Mouse (Mus musculus) olfactory bulb, adult 2 months (tissue): ENCODE measurements around the gene Fat3.

Experiments
- CTCF ChIP-seq: fragments of 200-500 bp; IDR thresholded peaks from 2 replicates; pipeline ENCODE4 v1.5.1; 2012; ENCODE audit warnings: low read depth, mild to moderate bottlenecking, low read length, moderate library complexity; ENCODE audit not compliant: insufficient read depth
- POLR2A ChIP-seq: fragments of 200-500 bp; IDR thresholded peaks from 2 replicates; pipeline ENCODE4 v1.6.1; 2012; ENCODE audit warnings: mild to moderate bottlenecking, low read depth, low read length, moderate library complexity; ENCODE audit not compliant: insufficient read depth

- TF ChIP-seq CTCF (no peak), POLR2A (no peak)
These were observed 139.3 kb downstream of the Fat3 start for GRCm38 (mm10) chr9:16361811-16362210.
